Mouse (Mus musculus): ENCODE measurements around the gene Gpr152. TPM values are rescaled to one million over a fixed set of nuclear protein-coding genes. Genes with fewer than 3 reads are reported as not detected.
A peak's percentile ranks its signal among the peaks of the same experiment; 100 is the strongest.

The Gpr152 gene
- not detected in 2 replicates for polyA plus RNA-seq (2016; fragmentation: Nextera tagmentation; extraction: Ambion mirVana)

DNA sequence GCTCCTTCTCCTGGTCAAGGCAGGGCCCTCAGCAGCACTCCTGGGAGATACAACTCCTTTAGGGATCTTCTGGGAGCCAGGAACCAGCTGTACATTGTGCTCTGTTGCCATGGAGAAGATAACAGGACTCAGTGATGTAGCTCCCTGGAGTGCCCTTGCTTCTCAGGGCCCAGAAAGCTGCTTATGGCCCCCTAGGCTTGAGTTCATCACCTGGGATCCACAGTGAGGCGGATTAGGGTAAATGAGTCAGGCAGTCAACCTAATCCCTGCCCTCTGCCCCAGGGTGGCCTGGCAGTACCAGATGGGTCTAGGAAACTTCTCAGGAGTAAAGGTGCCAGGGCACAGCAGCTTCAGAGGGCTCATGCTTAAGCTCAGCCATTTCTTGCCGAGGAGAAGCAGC, at the start of gene Gpr152:
Gpr152 (plus strand) TSS at position 342 of the 400 bp plus-strand sequence.
- Histone ChIP-seq H3K9ac (no peak within 1 kb of the TSS), H3K27me3 (no peaks in the 10 kb centered on the region), H3K9me3 (no peaks in the 10 kb centered on the region), H3K4me1 (no peaks in the 10 kb centered on the region), H3K36me3 (no peaks in the 10 kb centered on the region), H3K4me2 (replicated peaks) (no peak within 1 kb of the TSS), H3K27ac (no peak within 1 kb of the TSS), H3K4me3 (no peak within 1 kb of the TSS)
- no peak for ATAC-seq (ENCODE audit: insufficient number of reproducible peaks, insufficient read depth, low FRiP score, low TSS enrichment)
- 73% methylated on average over 2 of the region's 2 CpGs for WGBS

DNA sequence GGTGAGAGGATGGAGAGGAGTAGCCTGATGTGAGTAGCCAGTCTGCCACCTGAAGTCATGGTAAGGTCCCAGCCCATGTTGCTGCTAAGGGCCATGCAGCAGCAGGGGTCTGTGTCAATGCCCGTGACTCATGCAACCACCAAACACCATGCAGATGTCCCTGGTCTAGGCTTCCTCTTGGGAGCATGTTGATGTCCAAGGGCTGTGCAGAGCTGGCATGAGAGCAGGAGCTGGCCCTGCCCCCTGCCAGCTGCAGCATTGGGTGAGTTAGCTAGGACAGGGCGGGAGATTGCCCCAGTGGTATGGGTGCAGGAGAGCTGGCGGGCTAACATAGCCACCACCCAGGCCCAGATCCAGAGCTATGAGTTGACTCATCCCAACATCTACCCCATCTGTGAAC, 49.1 kb upstream of the Gpr152 start:
- Histone ChIP-seq H3K4me2 (replicated peaks) (no peak overlapping the region), H3K4me3 (no peak overlapping the region), H3K27me3 (no peaks in the 10 kb centered on the region), H3K9me3 (no peaks in the 10 kb centered on the region), H3K4me1 (no peaks in the 10 kb centered on the region), H3K27ac (no peak overlapping the region), H3K36me3 (no peaks in the 10 kb centered on the region), H3K9ac (no peak overlapping the region)
- ATAC-seq (ENCODE audit: insufficient number of reproducible peaks, insufficient read depth, low FRiP score, low TSS enrichment) = no peak
- 94% methylated on average over 3 of the region's 3 CpGs for WGBS

DNA sequence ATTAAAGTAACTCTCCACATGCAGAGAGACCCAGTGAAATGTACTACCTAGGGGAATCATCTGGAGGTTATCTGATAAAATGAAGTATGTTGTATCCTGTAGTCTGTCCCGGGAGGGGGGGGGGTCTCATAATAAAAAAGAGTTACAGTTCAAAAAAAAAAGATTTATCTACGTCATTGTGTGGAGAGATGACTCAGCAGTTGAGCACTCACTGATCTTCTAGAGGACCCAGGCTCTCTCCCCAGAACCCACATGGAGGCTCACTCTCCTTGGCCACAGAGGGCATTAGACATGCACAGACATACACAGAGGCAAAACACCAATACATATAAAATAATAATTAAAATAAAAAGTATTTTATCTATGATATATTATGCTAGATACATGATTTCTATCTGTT, 48.2 kb upstream of the Gpr152 start:
- Histone ChIP-seq H3K27ac (no peak overlapping the region), H3K36me3 (no peaks in the 10 kb centered on the region), H3K4me3 (no peak overlapping the region), H3K9me3 (no peaks in the 10 kb centered on the region), H3K4me1 (peaks cover 4% of the 10 kb centered on the region), H3K9ac (no peak overlapping the region), H3K27me3 (no peaks in the 10 kb centered on the region), H3K4me2 (replicated peaks) (no peak overlapping the region)
- 70% methylated on average over 2 of the region's 2 CpGs for WGBS
- no peak for ATAC-seq (ENCODE audit: insufficient number of reproducible peaks, insufficient read depth, low FRiP score, low TSS enrichment)

DNA sequence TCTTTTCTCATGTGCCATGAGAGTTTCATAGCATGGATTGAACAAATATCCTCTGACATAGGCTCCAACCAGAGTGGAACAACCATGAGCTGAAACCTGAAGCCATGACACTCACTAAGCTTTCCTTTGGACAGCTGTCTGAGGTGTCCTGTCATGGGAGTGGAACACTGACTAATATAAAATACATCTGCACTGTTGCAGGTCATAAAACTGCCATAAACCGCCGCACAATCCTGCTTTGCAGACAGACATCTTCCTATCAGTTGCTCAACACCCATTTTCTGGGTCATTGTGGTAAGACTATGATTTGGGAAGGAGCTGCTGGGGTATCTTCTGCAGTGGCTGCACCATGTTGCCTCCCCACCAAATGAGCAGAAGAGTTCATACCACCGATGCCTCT, 46.8 kb upstream of the Gpr152 start:
- H3K9me3 ChIP-seq = no peaks in the 10 kb centered on the region
- H3K4me2 ChIP-seq (replicated peaks) = no peak overlapping the region
- WGBS = 91% methylated on average over 3 of the region's 3 CpGs
- no peaks in the 10 kb centered on the region for H3K36me3 ChIP-seq
- H3K27me3 ChIP-seq = no peaks in the 10 kb centered on the region
- H3K9ac ChIP-seq = no peak overlapping the region
- ATAC-seq (ENCODE audit: insufficient number of reproducible peaks, insufficient read depth, low FRiP score, low TSS enrichment) = no peak
- H3K4me1 ChIP-seq = peaks cover 12% of the 10 kb centered on the region
- H3K27ac ChIP-seq = no peak overlapping the region
- no peak overlapping the region for H3K4me3 ChIP-seq

DNA sequence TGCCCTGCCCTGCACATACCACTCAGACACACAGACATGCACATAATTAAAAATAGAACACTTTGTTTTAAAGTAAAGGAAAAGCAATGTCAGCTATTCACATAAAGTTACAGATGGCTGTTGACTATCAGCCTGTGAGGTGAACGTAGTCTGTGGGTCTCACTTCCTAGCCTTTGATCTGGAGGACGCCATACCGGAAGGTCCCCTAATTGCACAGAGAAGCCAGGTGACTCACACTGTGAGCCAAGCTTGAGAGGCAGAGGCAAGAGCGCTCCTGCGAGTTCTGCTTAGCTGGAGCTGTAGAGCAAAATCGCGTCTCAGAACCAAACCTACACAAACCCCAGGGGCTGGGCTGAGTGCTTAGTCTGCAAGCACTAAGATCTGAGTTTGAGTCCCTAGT, 45.8 kb upstream of the Gpr152 start:
- Histone ChIP-seq H3K4me1 (peaks cover 15% of the 10 kb centered on the region), H3K27me3 (peaks cover 6% of the 10 kb centered on the region; the same call in 1 of the 2 replicates), H3K27ac (no peak overlapping the region), H3K9ac (no peak overlapping the region), H3K36me3 (no peaks in the 10 kb centered on the region), H3K4me3 (no peak overlapping the region), H3K9me3 (no peaks in the 10 kb centered on the region), H3K4me2 (replicated peaks) (no peak overlapping the region)
- 72% methylated on average over 7 of the region's 7 CpGs for WGBS
- no peak for ATAC-seq (ENCODE audit: insufficient number of reproducible peaks, insufficient read depth, low FRiP score, low TSS enrichment)

DNA sequence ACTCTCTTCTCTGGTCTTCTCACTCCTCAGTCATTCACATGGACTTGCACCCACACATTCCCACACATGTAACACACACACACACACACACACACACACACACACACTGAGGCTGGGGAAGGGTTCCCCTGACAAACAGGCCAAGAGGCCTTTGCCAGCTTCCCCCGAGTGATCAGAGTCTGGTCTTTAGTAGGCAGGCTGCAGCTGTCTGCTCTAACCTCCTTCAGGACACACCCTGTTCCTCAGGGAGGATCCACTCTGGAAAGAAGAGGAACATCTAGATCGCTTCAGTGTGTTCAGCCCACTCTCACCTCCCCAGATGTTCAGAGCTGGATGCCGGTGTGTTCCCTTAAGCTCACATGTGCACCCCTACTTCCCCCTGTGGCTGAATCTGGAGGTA, 45.2 kb upstream of the Gpr152 start:
- ATAC-seq (ENCODE audit: insufficient number of reproducible peaks, insufficient read depth, low FRiP score, low TSS enrichment) = no peak
- no peak overlapping the region for H3K27ac ChIP-seq
- H3K4me1 ChIP-seq = peaks cover 18% of the 10 kb centered on the region
- no peak overlapping the region for H3K4me2 ChIP-seq (replicated peaks)
- no peak overlapping the region for H3K9ac ChIP-seq
- H3K27me3 ChIP-seq = peaks cover 9% of the 10 kb centered on the region; the same call in 1 of the 2 replicates
- H3K36me3 ChIP-seq = no peaks in the 10 kb centered on the region
- H3K9me3 ChIP-seq = no peaks in the 10 kb centered on the region
- WGBS = 65% methylated on average over 3 of the region's 3 CpGs
- H3K4me3 ChIP-seq = no peak overlapping the region

DNA sequence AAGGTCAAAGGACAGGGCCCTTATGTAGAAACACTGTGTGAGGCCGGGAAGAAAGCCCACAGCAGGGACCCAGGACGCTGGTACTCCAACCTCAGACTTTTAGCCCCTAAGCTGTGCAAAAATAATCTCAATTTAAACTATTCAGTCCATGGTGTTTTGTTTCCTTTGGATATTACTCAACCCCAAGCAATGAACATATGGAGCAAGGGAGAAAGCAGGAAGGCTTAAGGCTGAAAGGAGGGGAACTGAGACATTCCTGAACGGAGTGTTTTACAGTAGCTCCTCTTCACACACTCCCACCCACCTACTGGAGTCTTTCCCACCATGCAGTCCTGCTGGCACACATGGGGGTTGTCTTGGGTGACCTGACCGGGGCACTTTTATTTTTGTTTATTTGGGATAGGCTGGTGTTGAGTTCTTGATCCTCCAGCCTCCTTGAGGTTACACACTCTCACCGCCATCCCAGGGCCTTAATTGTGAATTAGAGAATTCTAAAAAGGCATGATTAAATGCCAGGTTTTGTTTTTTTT, 44.7 kb upstream of the Gpr152 start:
- Histone ChIP-seq H3K9ac (no peak overlapping the region), H3K27me3 (peaks cover 12% of the 10 kb centered on the region; the same call in 1 of the 2 replicates), H3K4me1 (peaks cover 22% of the 10 kb centered on the region), H3K9me3 (no peaks in the 10 kb centered on the region), H3K4me3 (no peak overlapping the region), H3K27ac (no peak overlapping the region), H3K4me2 (replicated peaks) (no peak overlapping the region), H3K36me3 (no peaks in the 10 kb centered on the region)
- no peak for ATAC-seq (ENCODE audit: insufficient number of reproducible peaks, insufficient read depth, low FRiP score, low TSS enrichment)
- WGBS = 73% methylated on average over 5 of the region's 5 CpGs

DNA sequence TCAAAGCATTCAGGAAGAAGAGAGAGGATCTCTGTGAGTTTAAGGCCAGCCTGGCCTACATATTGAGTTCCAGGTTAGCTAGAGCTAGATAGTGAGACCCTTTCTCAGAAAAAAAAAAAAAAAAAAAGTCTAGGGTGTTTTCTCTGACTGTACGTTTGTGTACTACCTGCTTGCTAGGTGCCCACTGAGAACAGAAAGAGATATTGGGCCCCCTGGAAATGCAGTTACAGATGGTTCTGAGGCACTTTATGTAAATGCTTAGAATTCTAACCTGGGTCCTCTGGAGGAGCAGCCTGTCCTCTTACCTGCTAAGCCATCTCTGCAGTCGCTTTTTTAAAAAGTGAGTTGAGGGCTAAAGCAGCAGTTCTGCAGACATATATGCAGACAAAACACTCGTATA, 43.8 kb upstream of the Gpr152 start:
- Histone ChIP-seq H3K36me3 (no peaks in the 10 kb centered on the region), H3K27me3 (peaks cover 22% of the 10 kb centered on the region), H3K4me1 (peaks cover 27% of the 10 kb centered on the region), H3K4me3 (no peak overlapping the region), H3K27ac (no peak overlapping the region), H3K9me3 (no peaks in the 10 kb centered on the region), H3K9ac (no peak overlapping the region), H3K4me2 (replicated peaks) (no peak overlapping the region)
- WGBS = 65% methylated on average over 3 of the region's 3 CpGs
- no peak for ATAC-seq (ENCODE audit: insufficient number of reproducible peaks, insufficient read depth, low FRiP score, low TSS enrichment)

DNA sequence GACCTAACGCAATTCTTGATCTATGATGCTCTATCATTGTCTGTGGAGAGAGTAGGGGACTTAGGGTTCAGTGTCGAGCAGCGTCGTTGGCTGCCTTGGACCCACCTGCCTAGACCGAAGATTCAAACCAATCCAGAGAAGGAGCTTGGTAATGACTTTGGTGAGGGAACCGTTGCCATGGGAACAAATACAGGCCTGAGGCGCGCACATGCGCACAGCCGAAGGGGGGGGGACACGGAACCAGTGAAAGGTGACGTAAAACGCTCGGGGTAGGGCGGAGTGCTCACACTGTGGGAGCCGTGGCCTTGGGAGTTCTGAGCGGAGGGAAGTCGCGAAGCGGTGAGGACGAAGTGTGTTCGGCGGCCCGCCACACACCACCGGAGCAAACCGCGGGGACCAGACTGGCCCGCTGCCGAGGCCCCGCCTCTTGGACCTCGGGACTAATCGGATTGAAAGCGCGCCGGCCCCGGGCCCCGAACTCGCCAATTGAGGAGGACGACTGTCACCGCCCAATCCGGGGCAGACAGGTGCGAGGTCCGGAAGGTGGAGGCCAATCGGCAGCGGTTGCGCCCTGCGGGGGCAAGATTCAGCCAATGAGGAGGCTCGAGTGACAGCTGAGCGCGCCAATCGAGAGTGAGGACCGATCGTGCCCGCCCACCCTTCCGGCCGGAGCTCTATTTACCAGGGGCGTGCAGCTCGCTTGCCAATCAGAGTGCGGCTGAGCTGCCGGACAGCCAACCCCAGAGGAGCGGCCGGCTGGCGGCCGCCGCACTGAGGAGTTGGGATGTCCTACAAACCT, 42.7 kb upstream of the Gpr152 start, which contains the start of gene Cdk2ap2:
Cdk2ap2 (plus strand) TSS at position 541 of the 799 bp plus-strand sequence.
- Histone ChIP-seq H3K4me3 (peak within 1 kb of the TSS; percentile 62), H3K9me3 (no peaks in the 10 kb centered on the region), H3K36me3 (no peaks in the 10 kb centered on the region), H3K4me2 (replicated peaks) (peak within 1 kb of the TSS; percentile 72), H3K9ac (peak within 1 kb of the TSS; percentile 53), H3K27ac (peak within 1 kb of the TSS; percentile 77), H3K4me1 (peaks cover 35% of the 10 kb centered on the region), H3K27me3 (peaks cover 33% of the 10 kb centered on the region)
- peak; percentile 92 for ATAC-seq (ENCODE audit: insufficient number of reproducible peaks, insufficient read depth, low FRiP score, low TSS enrichment)
- under 1% methylated on average over 65 of the region's 65 CpGs for WGBS

DNA sequence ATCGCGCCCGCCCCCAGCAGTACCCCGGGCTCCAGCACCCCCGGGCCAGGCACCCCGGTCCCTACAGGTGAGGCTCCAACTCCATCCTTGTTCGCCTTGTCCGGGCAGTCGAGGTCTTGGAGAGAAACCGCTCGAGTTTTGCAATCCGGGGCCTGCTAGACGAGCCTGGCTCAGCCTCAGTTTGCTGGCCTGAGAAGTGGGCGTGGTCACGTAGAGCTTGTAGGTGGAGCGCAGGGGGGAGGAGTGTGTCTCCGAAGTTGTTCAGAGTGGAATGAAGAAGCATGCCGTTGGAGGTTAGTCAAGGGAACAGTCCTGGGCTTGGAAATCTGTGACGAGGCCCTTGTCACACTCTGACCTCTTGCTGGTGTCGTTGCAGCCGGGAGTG, 42.2 kb upstream of the Gpr152 start:
- H3K4me2 ChIP-seq (replicated peaks) = peak overlapping the region; percentile 72
- peaks cover 38% of the 10 kb centered on the region for H3K27me3 ChIP-seq
- H3K4me3 ChIP-seq = peak overlapping the region; percentile 62
- H3K4me1 ChIP-seq = peaks cover 35% of the 10 kb centered on the region
- no peak for ATAC-seq (ENCODE audit: insufficient number of reproducible peaks, insufficient read depth, low FRiP score, low TSS enrichment)
- H3K36me3 ChIP-seq = no peaks in the 10 kb centered on the region
- WGBS = 2% methylated on average over 21 of the region's 21 CpGs
- H3K27ac ChIP-seq = peak overlapping the region; percentile 69
- peak overlapping the region; percentile 53 for H3K9ac ChIP-seq
- H3K9me3 ChIP-seq = no peaks in the 10 kb centered on the region

DNA sequence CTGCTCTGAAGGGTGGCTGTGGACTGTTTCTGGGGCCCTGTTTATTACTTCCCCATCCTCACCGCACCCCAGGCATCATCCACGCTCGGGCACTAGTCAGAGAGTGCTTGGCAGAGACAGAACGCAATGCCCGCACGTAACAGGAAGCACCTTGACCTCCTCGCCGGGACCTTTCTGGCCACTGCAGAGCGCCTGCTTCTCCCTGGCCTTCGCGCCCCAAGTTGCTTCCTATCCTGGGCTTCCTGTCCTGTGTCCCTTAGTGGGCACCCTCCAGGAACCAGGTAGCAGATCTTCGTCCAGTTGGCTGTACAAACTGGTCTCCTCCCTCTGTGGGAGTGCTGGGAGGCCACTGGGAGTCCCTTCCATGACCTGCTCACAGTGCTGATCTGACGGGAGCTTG, 41.2 kb upstream of the Gpr152 start:
- no peak overlapping the region for H3K27ac ChIP-seq
- H3K27me3 ChIP-seq = peaks cover 40% of the 10 kb centered on the region
- no peak overlapping the region for H3K4me3 ChIP-seq
- no peaks in the 10 kb centered on the region for H3K9me3 ChIP-seq
- ATAC-seq (ENCODE audit: insufficient number of reproducible peaks, insufficient read depth, low FRiP score, low TSS enrichment) = no peak
- 90% methylated on average over 13 of the region's 13 CpGs for WGBS
- H3K4me1 ChIP-seq = peaks cover 35% of the 10 kb centered on the region
- no peak overlapping the region for H3K4me2 ChIP-seq (replicated peaks)
- H3K9ac ChIP-seq = no peak overlapping the region
- no peaks in the 10 kb centered on the region for H3K36me3 ChIP-seq

DNA sequence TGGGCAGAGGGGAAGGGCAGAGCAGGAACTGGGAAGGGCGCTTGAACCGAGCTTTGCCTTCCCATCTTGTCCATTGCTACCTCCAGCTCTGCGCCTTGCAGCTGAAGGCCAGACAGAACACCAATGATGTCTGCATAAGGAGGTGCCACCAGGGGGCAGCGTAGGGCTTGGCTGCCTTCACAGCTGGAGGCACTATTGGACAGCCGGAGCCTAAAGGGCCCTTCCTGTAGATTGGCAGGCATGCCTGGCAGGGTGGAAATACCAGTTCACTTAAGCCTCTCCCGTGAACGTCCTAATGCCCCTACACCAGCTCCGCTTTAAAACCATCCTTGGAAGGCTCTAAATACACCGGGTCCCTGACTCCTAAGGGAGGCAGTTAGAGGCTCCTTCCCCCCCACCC, 40.5 kb upstream of the Gpr152 start:
- no peak overlapping the region for H3K9ac ChIP-seq
- no peak for ATAC-seq (ENCODE audit: insufficient number of reproducible peaks, insufficient read depth, low FRiP score, low TSS enrichment)
- peaks cover 40% of the 10 kb centered on the region for H3K27me3 ChIP-seq
- no peak overlapping the region; the same call in 1 of the 2 replicates for H3K4me2 ChIP-seq (replicated peaks)
- H3K9me3 ChIP-seq = no peaks in the 10 kb centered on the region
- H3K36me3 ChIP-seq = no peaks in the 10 kb centered on the region
- H3K4me3 ChIP-seq = no peak overlapping the region
- peaks cover 35% of the 10 kb centered on the region for H3K4me1 ChIP-seq
- 14% methylated on average over 9 of the region's 9 CpGs for WGBS
- H3K27ac ChIP-seq = no peak overlapping the region

Data from embryonic facial prominence, embryonic 12.5 days (tissue).